Mouse (Mus musculus) embryonic facial prominence, embryonic 10.5 days (tissue): ENCODE measurements around the gene Ghr. TPM values are rescaled to one million over a fixed set of nuclear protein-coding genes. Genes with fewer than 3 reads are reported as not detected.

Source experiments
- DNase-seq: peaks from one replicate; pipeline ENCODE4 v3.0.0-alpha.2; 2017; ENCODE audit warnings: low spot score
- H3K27ac ChIP-seq: fragments of 300-500 bp; sonication (generic); replicated peaks from 2 replicates; pipeline ENCODE4 v1.5.1; 2016; ENCODE audit warnings: mild to moderate bottlenecking
- H3K27me3 ChIP-seq: fragments of 300-500 bp; sonication (generic); replicated peaks from 2 replicates; pipeline ENCODE4 v1.6.1; 2016; ENCODE audit warnings: low read depth, mild to moderate bottlenecking; ENCODE audit not compliant: poor library complexity, severe bottlenecking
- H3K36me3 ChIP-seq: fragments of 300-500 bp; sonication (generic); replicated peaks from 2 replicates; pipeline ENCODE4 v1.6.1; 2016; ENCODE audit warnings: mild to moderate bottlenecking, moderate library complexity
- H3K4me1 ChIP-seq: fragments of 300-500 bp; sonication (generic); 2 replicates; pipeline ENCODE4 v1.6.1; 2016
- H3K4me3 ChIP-seq: fragments of 300-500 bp; sonication (generic); 2 replicates; pipeline ENCODE4 v1.5.1; 2016; ENCODE audit warnings: mild to moderate bottlenecking, moderate library complexity
- H3K9me3 ChIP-seq: fragments of 300-500 bp; sonication (generic); 2 replicates; pipeline ENCODE4 v1.6.1; 2016; ENCODE audit warnings: mild to moderate bottlenecking
- WGBS: fragments of 180-500 bp; shearing (Covaris S2); methylation state at CpG from one replicate; pipeline ENCODE4 v1.1.7; 2016; 5-methylcytosine and 5-hydroxymethylcytosine counted together
- polyA plus RNA-seq: library from polyadenylated mRNA; unstranded; fragments of >200 nt; fragmentation: Nextera tagmentation; extraction: Ambion mirVana; gene quantifications from 2 replicates; pipeline ENCODE4 v1.2.1, GENCODE M21; 2016

Gene Ghr
- polyA plus RNA-seq, 1 experiment from 2014 or later: 12.7 TPM

- no peaks in the 10 kb centered on the region for H3K36me3 ChIP-seq
- peaks cover 9% of the 10 kb centered on the region for H3K4me1 ChIP-seq
- H3K27ac ChIP-seq: no peak overlapping the region
- DNase-seq: no peak
- no peak overlapping the region for H3K4me3 ChIP-seq
- H3K27me3 ChIP-seq: no peaks in the 10 kb centered on the region
- 92% methylated on average over 3 of the region's 3 CpGs for WGBS
- H3K9me3 ChIP-seq: no peaks in the 10 kb centered on the region
These were observed 148.8 kb downstream of the Ghr start for GRCm38 (mm10) chr15:3434461-3434860.

GRCm38 (mm10) chr15:3433281-3433680, 150.0 kb downstream of the Ghr start:
- Histone ChIP-seq H3K4me1 (peaks cover 9% of the 10 kb centered on the region), H3K27ac (no peak overlapping the region), H3K27me3 (no peaks in the 10 kb centered on the region), H3K9me3 (no peaks in the 10 kb centered on the region), H3K4me3 (no peak overlapping the region), H3K36me3 (no peaks in the 10 kb centered on the region)
- 63% methylated on average over 7 of the region's 7 CpGs for WGBS
- peak; percentile 26 for DNase-seq

- no peak overlapping the region for H3K27ac ChIP-seq
- no peak overlapping the region for H3K4me3 ChIP-seq
- H3K27me3 ChIP-seq: no peaks in the 10 kb centered on the region
- 93% methylated on average over 1 of the region's 1 CpGs for WGBS
- peaks cover 9% of the 10 kb centered on the region for H3K4me1 ChIP-seq
- DNase-seq: no peak
- H3K36me3 ChIP-seq: no peaks in the 10 kb centered on the region
- no peaks in the 10 kb centered on the region for H3K9me3 ChIP-seq
These were observed 150.5 kb downstream of the Ghr start for GRCm38 (mm10) chr15:3432823-3433222.

GRCm38 (mm10) chr15:3429417-3429816, 153.9 kb downstream of the Ghr start:
- no peaks in the 10 kb centered on the region for H3K36me3 ChIP-seq
- no peaks in the 10 kb centered on the region for H3K27me3 ChIP-seq
- DNase-seq: no peak
- H3K4me3 ChIP-seq: no peak overlapping the region
- H3K9me3 ChIP-seq: no peaks in the 10 kb centered on the region
- H3K4me1 ChIP-seq: peaks cover 17% of the 10 kb centered on the region
- H3K27ac ChIP-seq: no peak overlapping the region

- H3K4me1 ChIP-seq: peaks cover 17% of the 10 kb centered on the region
- no peaks in the 10 kb centered on the region for H3K27me3 ChIP-seq
- WGBS: 91% methylated on average over 5 of the region's 5 CpGs
- DNase-seq: no peak
- H3K27ac ChIP-seq: no peak overlapping the region
- H3K36me3 ChIP-seq: no peaks in the 10 kb centered on the region
- no peaks in the 10 kb centered on the region for H3K9me3 ChIP-seq
- H3K4me3 ChIP-seq: no peak overlapping the region
These were observed 154.3 kb downstream of the Ghr start for GRCm38 (mm10) chr15:3429001-3429400.

- WGBS: 41% methylated on average over 4 of the region's 4 CpGs
- H3K4me1 ChIP-seq: peaks cover 21% of the 10 kb centered on the region
- no peaks in the 10 kb centered on the region for H3K27me3 ChIP-seq
- no peak overlapping the region for H3K4me3 ChIP-seq
- no peak overlapping the region for H3K27ac ChIP-seq
- DNase-seq: no peak
- H3K36me3 ChIP-seq: no peaks in the 10 kb centered on the region
- no peaks in the 10 kb centered on the region for H3K9me3 ChIP-seq
These were observed 156.9 kb downstream of the Ghr start for GRCm38 (mm10) chr15:3426401-3426800.

- no peaks in the 10 kb centered on the region for H3K27me3 ChIP-seq
- no peaks in the 10 kb centered on the region for H3K9me3 ChIP-seq
- H3K4me1 ChIP-seq: peaks cover 21% of the 10 kb centered on the region
- H3K36me3 ChIP-seq: no peaks in the 10 kb centered on the region
- WGBS: 66% methylated on average over 4 of the region's 4 CpGs
- no peak for DNase-seq
- H3K4me3 ChIP-seq: no peak overlapping the region
- H3K27ac ChIP-seq: 0 out of 2 replicates have a peak overlapping the region, but pooled peaks have one; percentile 44
These were observed 160.1 kb downstream of the Ghr start for GRCm38 (mm10) chr15:3423177-3423576.

GRCm38 (mm10) chr15:3417699-3418098, 165.6 kb downstream of the Ghr start:
- 83% methylated on average over 3 of the region's 3 CpGs for WGBS
- Histone ChIP-seq H3K27me3 (no peaks in the 10 kb centered on the region), H3K9me3 (no peaks in the 10 kb centered on the region), H3K4me1 (no peaks in the 10 kb centered on the region), H3K27ac (no peak overlapping the region), H3K4me3 (no peak overlapping the region), H3K36me3 (no peaks in the 10 kb centered on the region)
- no peak for DNase-seq

- Histone ChIP-seq H3K4me1 (no peaks in the 10 kb centered on the region), H3K36me3 (no peaks in the 10 kb centered on the region), H3K9me3 (no peaks in the 10 kb centered on the region), H3K27ac (no peak overlapping the region), H3K27me3 (no peaks in the 10 kb centered on the region), H3K4me3 (no peak overlapping the region)
- WGBS: 89% methylated on average over 3 of the region's 3 CpGs
- no peak for DNase-seq
These were observed 170.2 kb downstream of the Ghr start for GRCm38 (mm10) chr15:3413103-3413502.

GRCm38 (mm10) chr15:3408478-3408877, 174.8 kb downstream of the Ghr start:
- Histone ChIP-seq H3K27ac (no peak overlapping the region), H3K4me1 (no peaks in the 10 kb centered on the region), H3K36me3 (no peaks in the 10 kb centered on the region), H3K27me3 (no peaks in the 10 kb centered on the region), H3K9me3 (no peaks in the 10 kb centered on the region), H3K4me3 (no peak overlapping the region)
- no peak for DNase-seq
- 86% methylated on average over 4 of the region's 4 CpGs for WGBS

- peaks cover 16% of the 10 kb centered on the region for H3K4me1 ChIP-seq
- H3K4me3 ChIP-seq: no peak overlapping the region
- H3K9me3 ChIP-seq: no peaks in the 10 kb centered on the region
- no peak for DNase-seq
- no peak overlapping the region; the same call in 1 of the 2 replicates for H3K27ac ChIP-seq
- no peaks in the 10 kb centered on the region for H3K27me3 ChIP-seq
- no peaks in the 10 kb centered on the region for H3K36me3 ChIP-seq
These were observed 184.1 kb downstream of the Ghr start for GRCm38 (mm10) chr15:3399196-3399595.

GRCm38 (mm10) chr15:3397369-3398100, 185.8 kb downstream of the Ghr start:
- Histone ChIP-seq H3K9me3 (no peaks in the 10 kb centered on the region), H3K36me3 (no peaks in the 10 kb centered on the region), H3K27me3 (no peaks in the 10 kb centered on the region), H3K27ac (no peak overlapping the region), H3K4me1 (peaks cover 16% of the 10 kb centered on the region), H3K4me3 (no peak overlapping the region)
- DNase-seq: no peak
- WGBS: 89% methylated on average over 3 of the region's 3 CpGs

GRCm38 (mm10) chr15:3396149-3396548, 187.1 kb downstream of the Ghr start:
- H3K36me3 ChIP-seq: no peaks in the 10 kb centered on the region
- H3K4me3 ChIP-seq: no peak overlapping the region
- no peak overlapping the region for H3K27ac ChIP-seq
- H3K27me3 ChIP-seq: no peaks in the 10 kb centered on the region
- H3K9me3 ChIP-seq: no peaks in the 10 kb centered on the region
- peaks cover 15% of the 10 kb centered on the region for H3K4me1 ChIP-seq
- no peak for DNase-seq
- WGBS: 85% methylated on average over 2 of the region's 2 CpGs
